9 mouse cellular contexts compared by ENCODE assay signal in genomic region chr15:79322991-79323790, GRCm38 (mm10). TPM values are rescaled to one million over a fixed set of nuclear protein-coding genes. Genes with fewer than 3 reads are reported as not detected.
DNase-seq lines count a peak whose midpoint lies in the region; ATAC-seq and TF ChIP-seq lines count a peak whose summit lies in the region.
"Had no signal": no experiment of that assay in that cellular context is flagged by ENCODE, and none has a peak within 500 bp of the region (broad histone marks: within the 10 kb centered on the region; RNA-seq: fewer than 3 reads in every experiment).

No protein-coding gene starts in this region.

- no peaks in the 10 kb centered on the region for H3K27me3 ChIP-seq in kidney, adult 2 months (replicated peaks; ENCODE audit: control insufficient read depth, insufficient read depth, low read length)
- H3K27me3 ChIP-seq in lung, embryonic 15.5 days, result no peaks in the 10 kb centered on the region
- H3K27me3 ChIP-seq in stomach, postnatal 0 days (ENCODE audit: control insufficient read depth, insufficient read depth, low read length), result no peaks in the 10 kb centered on the region
- H3K27me3 ChIP-seq: midbrain, embryonic 12.5 days had no signal

- no peaks in the 10 kb centered on the region for H3K9me3 ChIP-seq in lung, embryonic 15.5 days
- H3K9me3 ChIP-seq in stomach, postnatal 0 days (ENCODE audit: control insufficient read depth, low read length), result no peaks in the 10 kb centered on the region
- H3K9me3 ChIP-seq: midbrain, embryonic 12.5 days had no signal

- H3K4me2 ChIP-seq in lung, embryonic 15.5 days, result 0 out of 2 replicates have a peak overlapping the region, but pooled peaks have one; percentile 1
- H3K4me2 ChIP-seq in stomach, postnatal 0 days (replicated peaks; ENCODE audit: low read depth), result no peak overlapping the region
- H3K4me2 ChIP-seq: midbrain, embryonic 12.5 days had no signal

- H3K9ac ChIP-seq in lung, embryonic 15.5 days, result no peak overlapping the region
- H3K9ac ChIP-seq in stomach, postnatal 0 days (ENCODE audit: low read length), result no peak overlapping the region
- H3K9ac ChIP-seq: midbrain, embryonic 12.5 days had no signal

- no peaks in the 10 kb centered on the region for H3K36me3 ChIP-seq in kidney, adult 2 months (ENCODE audit: control insufficient read depth, insufficient read depth, low read length)
- no peaks in the 10 kb centered on the region for H3K36me3 ChIP-seq in lung, embryonic 15.5 days
- H3K36me3 ChIP-seq in stomach, postnatal 0 days (ENCODE audit: control insufficient read depth, insufficient read depth, low read length), result no peaks in the 10 kb centered on the region
- H3K36me3 ChIP-seq: midbrain, embryonic 12.5 days had no signal

- H3K4me1 ChIP-seq in kidney, adult 2 months (ENCODE audit: control insufficient read depth, insufficient read depth, low read length), result peaks cover 13% of the 10 kb centered on the region
- peaks cover 58% of the 10 kb centered on the region for H3K4me1 ChIP-seq in lung, embryonic 15.5 days
- peaks cover 14% of the 10 kb centered on the region for H3K4me1 ChIP-seq in stomach, postnatal 0 days (replicated peaks; ENCODE audit: control insufficient read depth, insufficient read depth)

- peak; percentile 34 to 92 for DNase-seq in left cerebral cortex, postnatal 10 days (ENCODE audit: extremely low spot score in 1 of 2, low spot score in 2 of 2)
- no peak for DNase-seq in left cerebral cortex, postnatal 36 days (ENCODE audit: low spot score in 2 of 2)
- peak; percentile 88 for DNase-seq in adipocyte (ENCODE audit: low spot score)
- peak; percentile 99 for DNase-seq in heart, adult 11 months
- peak; percentile 94 for DNase-seq in kidney, adult 2 months
- DNase-seq in stomach, postnatal 0 days (ENCODE audit: low spot score), result peak; percentile 60
- no peak for DNase-seq in left cerebral cortex, adult 18-20 months (ENCODE audit: low spot score in 2 of 2)

- no peak overlapping the region for H3K4me3 ChIP-seq in kidney, adult 2 months (ENCODE audit: insufficient read depth, low read depth, low read length)
- no peak overlapping the region for H3K4me3 ChIP-seq in lung, embryonic 15.5 days
- no peak overlapping the region for H3K4me3 ChIP-seq in stomach, postnatal 0 days (ENCODE audit: low read depth, low read length)
- H3K4me3 ChIP-seq: midbrain, embryonic 12.5 days had no signal

- no peak for TF ChIP-seq POLR2A in kidney, adult 2 months (IDR thresholded peaks at IDR 0.05; ENCODE audit: low read depth, low read length)

- intact Hi-C loops in left cerebral cortex, postnatal 10 days (cut with DNase I), result no loop called here
- intact Hi-C loops in left cerebral cortex, postnatal 36 days (cut with DNase I), result no loop called here

- peak; percentile 7; the same call in 1 of the 2 replicates for ATAC-seq in lung, embryonic 15.5 days (ENCODE audit: borderline replicate concordance, extremely low read depth, low FRiP score, low TSS enrichment)
- ATAC-seq in stomach, postnatal 0 days (ENCODE audit: low FRiP score, low TSS enrichment), result peak; percentile 9

- 62% methylated on average over 6 of the region's 6 CpGs for WGBS in kidney, adult 2 months
- WGBS in lung, embryonic 15.5 days, result 53% methylated on average over 6 of the region's 6 CpGs
- WGBS in stomach, postnatal 0 days, result 62% methylated on average over 6 of the region's 6 CpGs

- TF ChIP-seq EP300 in stomach, postnatal 0 days (optimal IDR thresholded peaks at IDR 0.05), result no peak

- peak overlapping the region; percentile 65; the same call in 1 of the 2 replicates for H3K27ac ChIP-seq in kidney, adult 2 months (ENCODE audit: insufficient read depth, low read depth, low read length)
- H3K27ac ChIP-seq in lung, embryonic 15.5 days, result peak overlapping the region; percentile 80
- peak overlapping the region; percentile 84 for H3K27ac ChIP-seq in stomach, postnatal 0 days (replicated peaks)
- H3K27ac ChIP-seq: midbrain, embryonic 12.5 days had no signal

- TF ChIP-seq CTCF in kidney, adult 2 months (conservative IDR thresholded peaks at IDR 0.05; ENCODE audit: insufficient read depth, insufficient read length, low read depth, low read length), result no peak
- TF ChIP-seq CTCF in stomach, postnatal 0 days (IDR thresholded peaks at IDR 0.05; ENCODE audit: low read depth), result no peak

RNA-seq across cellular contexts. Expression of gene Pla2g6, which starts 5.0 kb away (rescaled TPM):
- 10 to 100 TPM; 21.9 to 22.3 TPM for total RNA-seq in left cerebral cortex, postnatal 10 days (2021)
- 10 to 100 TPM; 21.7 to 25.9 TPM for total RNA-seq in left cerebral cortex, postnatal 36 days (2021)
- polyA plus RNA-seq in kidney, adult 2 months (2012; rRNA removed), result 24.6 and 28.7 TPM in 2 replicates
- 19.1 and 20.2 TPM in 2 replicates for polyA plus RNA-seq in lung, embryonic 15.5 days (2015; fragmentation: Nextera tagmentation; extraction: Ambion mirVana)
- polyA plus RNA-seq in stomach, postnatal 0 days (2015; fragmentation: Nextera tagmentation; extraction: Ambion mirVana), result 8.8 and 9.4 TPM in 2 replicates
- total RNA-seq in left cerebral cortex, adult 18-20 months (2021), result 10 to 100 TPM; 18.4 to 21.2 TPM

RNA-seq across cellular contexts. Expression of gene Maff, which starts 23.2 kb away (rescaled TPM):
- 1 to 10 TPM; 1.3 to 3.1 TPM for total RNA-seq in left cerebral cortex, postnatal 10 days (2021)
- total RNA-seq in left cerebral cortex, postnatal 36 days (2021), result 1 to 10 TPM; 1.6 to 2.0 TPM
- polyA plus RNA-seq in kidney, adult 2 months (2012; rRNA removed), result 1.2 and 1.3 TPM in 2 replicates
- polyA plus RNA-seq in lung, embryonic 15.5 days (2015; fragmentation: Nextera tagmentation; extraction: Ambion mirVana), result 4.8 and 5.3 TPM in 2 replicates
- 11.4 and 11.9 TPM in 2 replicates for polyA plus RNA-seq in stomach, postnatal 0 days (2015; fragmentation: Nextera tagmentation; extraction: Ambion mirVana)
- 1 to 10 TPM; 1.8 to 2.8 TPM for total RNA-seq in left cerebral cortex, adult 18-20 months (2021)

RNA-seq across cellular contexts. Expression of gene Baiap2l2, which starts 37.9 kb away (rescaled TPM):
- 1 to 10 TPM; 7.0 to 9.1 TPM for total RNA-seq in left cerebral cortex, postnatal 10 days (2021)
- 1 to 10 TPM; 3.5 to 4.5 TPM for total RNA-seq in left cerebral cortex, postnatal 36 days (2021)
- 113 and 170 TPM in 2 replicates for polyA plus RNA-seq in kidney, adult 2 months (2012; rRNA removed)
- 3.1 and 4.4 TPM in 2 replicates for polyA plus RNA-seq in lung, embryonic 15.5 days (2015; fragmentation: Nextera tagmentation; extraction: Ambion mirVana)
- 4.1 and 4.9 TPM in 2 replicates for polyA plus RNA-seq in stomach, postnatal 0 days (2015; fragmentation: Nextera tagmentation; extraction: Ambion mirVana)
- 1 to 10 TPM; 3.1 to 4.9 TPM for total RNA-seq in left cerebral cortex, adult 18-20 months (2021)

Comparison
In these comparisons a context has a peak if more than half of its experiments do, and no peak if none do; other contexts are left out.
1. DNase-seq: peak in left cerebral cortex, postnatal 10 days (2 of 2), adipocyte (single experiment), heart, adult 11 months (single experiment), kidney, adult 2 months (single experiment) and stomach, postnatal 0 days (single experiment); none in left cerebral cortex, postnatal 36 days (0 of 2) and left cerebral cortex, adult 18-20 months (0 of 2).
2. Peak in every context shown above with its lines, with median percentiles within 50 percentile points of each other: H3K27ac ChIP-seq.